Mouse (Mus musculus): ENCODE results near the gene Shank1.

The Shank1 gene

DNA sequence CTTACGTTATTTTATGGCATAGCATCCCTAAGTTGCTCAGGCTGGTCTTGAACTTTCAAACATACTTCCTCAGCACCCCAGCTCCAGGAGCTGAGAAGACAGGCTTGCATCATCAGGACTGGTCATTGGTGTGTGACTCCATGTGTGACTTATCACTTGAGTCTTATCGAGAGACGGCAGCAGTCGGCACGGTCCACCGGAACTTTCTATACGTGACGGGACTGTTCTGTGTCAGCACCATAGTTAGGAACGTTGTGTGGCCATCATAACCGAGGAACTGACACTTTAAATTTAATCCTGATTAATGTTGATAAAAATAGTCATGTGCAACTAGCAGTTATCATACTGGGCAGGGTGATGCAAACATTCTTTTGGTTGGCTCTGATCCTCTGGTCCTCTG, 31.1 kb downstream of the Shank1 start:
- no peak for DNase-seq (ENCODE audit: low spot score)

DNA sequence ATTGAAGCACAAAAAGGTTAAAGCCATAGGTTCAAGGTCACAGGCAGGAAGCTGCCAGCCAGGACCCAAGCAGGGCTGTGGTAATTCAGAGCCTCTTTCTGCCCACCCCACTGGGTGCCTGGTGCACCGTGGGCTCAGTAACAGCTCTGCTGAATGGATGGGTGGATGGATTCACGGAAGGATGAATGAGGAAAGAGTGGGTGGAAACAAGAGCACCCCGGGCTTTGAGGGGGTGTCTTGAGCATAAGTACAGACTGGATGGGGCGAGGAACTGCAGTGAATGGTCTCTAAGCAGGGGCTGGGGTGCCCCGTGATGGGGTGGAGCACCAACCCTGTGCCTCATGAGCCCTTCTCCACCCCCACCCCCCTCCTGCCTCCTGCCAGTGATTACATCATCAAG, 31.7 kb downstream of the Shank1 start:
- DNase-seq (ENCODE audit: low spot score), result no peak

DNA sequence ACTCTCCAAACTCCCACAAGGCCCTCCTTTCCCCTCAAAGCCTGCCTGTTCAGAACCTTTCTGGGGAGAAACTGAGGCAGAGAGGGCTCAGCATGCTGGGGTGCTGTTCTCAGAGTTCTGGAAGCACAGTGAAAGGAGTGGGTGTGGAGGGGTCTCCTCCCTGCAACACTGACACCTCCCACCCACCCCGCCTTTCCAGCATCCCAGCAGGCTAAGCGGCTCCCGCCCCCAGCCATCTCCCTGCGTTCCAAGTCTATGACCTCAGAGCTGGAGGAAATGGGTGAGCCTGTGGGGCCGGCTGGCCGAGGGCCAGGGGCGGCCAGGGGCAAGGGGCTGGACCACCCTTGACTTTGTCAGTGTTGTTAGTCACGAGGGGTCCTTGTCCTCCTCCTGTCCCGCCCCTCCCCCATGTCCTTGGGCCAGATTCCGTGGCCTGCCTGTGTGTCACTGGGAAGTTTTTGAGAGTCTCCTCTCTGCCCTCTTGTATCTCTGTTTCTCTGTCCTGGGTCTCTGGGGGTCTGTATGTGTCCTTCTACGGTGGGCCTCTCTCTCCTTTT, 33.5 kb downstream of the Shank1 start:
- DNase-seq (ENCODE audit: low spot score), result no peak

DNA sequence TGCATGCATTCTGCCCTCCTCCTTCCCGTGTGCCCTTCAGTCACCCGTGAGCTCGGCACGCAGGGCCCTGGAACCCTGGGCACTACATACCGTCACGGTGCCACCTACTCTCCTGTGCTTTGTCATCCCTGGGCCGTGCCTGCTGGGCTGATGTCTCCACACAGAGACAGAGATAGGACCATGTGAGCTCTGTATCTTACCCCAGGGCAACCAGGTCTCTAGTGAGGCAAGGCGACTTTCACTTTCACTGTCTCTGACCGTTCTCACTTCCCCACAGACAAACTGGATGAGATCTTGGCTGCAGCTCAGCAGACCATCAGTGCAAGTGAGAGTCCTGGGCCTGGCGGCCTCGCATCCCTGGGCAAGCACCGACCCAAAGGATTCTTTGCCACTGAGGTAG, 34.6 kb downstream of the Shank1 start:
- DNase-seq (ENCODE audit: low spot score), result no peak

DNA sequence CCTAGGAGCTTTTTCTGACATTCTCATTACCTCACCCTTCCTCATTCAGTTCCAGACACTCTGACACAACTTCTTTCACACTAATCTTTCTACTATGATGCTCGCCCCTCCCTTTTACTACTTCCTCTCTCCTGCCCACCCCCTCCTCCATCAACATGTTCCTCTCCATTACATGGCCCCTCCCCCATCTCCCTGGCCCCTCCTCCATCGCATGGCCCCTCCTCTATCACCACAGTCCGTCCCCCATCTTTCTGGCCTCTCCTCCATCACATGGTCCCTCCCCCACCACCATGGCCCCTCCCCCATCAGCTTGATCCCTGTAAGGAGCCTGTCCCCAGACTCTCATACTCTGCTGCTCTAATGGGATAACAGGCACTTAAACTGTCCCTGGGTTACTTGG, 39.0 kb downstream of the Shank1 start:
- DNase-seq (ENCODE audit: low spot score), result no peak

DNA sequence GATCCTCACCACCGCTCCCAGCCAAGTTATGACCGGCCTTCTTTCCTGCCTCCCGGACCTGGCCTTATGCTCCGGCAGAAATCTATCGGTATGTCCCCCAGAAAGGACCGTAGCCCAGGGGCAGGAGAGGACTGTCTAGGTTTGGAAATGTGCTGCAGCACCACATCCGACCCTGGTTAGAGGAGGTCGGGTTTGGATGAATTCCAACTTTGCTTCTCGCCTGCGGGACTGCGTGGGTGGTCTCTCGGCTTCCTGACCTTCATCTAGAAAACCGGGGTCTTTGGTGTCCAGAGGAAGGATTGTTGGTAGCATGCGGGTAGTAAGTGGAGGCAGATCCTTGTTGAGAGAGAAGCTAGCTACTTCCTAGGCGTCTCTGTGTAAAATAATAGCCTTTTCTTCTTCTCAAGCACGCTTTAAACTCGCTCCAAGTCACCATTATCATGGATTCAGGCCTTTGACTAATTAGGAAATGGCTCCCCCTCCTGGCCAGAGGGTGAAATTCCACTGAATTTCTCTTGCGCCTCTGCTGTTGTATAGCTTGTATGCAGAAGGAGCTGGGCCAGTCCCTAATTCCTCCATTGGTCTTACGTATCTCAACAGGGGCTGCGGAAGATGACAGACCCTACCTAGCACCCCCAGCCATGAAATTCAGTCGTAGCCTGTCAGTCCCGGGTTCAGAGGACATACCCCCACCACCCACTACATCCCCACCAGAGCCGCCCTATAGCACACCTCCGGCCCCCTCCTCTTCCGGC, 41.1 kb downstream of the Shank1 start:
- DNase-seq (ENCODE audit: low spot score), result peak; percentile 57

DNA sequence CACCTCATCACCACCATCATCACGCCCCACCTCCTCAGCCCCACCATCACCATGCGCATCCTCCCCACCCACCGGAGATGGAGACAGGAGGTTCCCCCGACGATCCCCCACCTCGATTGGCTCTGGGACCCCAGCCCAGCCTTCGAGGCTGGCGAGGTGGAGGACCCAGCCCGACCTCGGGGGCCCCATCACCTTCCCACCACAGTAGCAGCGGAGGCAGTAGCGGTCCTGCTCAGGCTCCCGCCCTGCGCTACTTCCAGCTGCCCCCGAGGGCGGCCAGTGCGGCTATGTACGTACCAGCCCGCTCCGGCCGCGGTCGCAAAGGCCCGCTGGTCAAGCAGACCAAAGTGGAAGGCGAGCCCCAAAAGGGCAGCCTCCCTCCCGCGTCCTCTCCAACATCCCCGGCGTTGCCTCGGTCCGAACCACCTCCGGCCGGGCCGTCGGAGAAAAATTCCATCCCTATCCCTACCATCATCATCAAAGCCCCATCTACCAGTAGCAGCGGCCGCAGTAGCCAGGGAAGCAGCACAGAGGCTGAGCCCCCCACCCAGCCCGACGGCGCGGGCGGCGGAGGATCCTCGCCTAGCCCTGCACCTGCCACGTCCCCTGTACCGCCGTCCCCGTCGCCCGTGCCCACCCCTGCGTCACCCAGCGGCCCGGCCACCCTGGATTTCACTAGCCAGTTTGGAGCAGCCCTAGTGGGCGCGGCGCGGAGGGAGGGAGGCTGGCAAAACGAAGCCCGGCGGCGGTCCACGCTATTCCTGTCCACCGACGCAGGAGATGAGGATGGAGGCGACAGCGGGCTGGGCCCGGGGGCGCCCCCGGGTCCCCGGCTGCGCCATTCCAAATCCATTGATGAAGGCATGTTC, 42.1 kb downstream of the Shank1 start:
- DNase-seq (ENCODE audit: low spot score), result no peak

DNA sequence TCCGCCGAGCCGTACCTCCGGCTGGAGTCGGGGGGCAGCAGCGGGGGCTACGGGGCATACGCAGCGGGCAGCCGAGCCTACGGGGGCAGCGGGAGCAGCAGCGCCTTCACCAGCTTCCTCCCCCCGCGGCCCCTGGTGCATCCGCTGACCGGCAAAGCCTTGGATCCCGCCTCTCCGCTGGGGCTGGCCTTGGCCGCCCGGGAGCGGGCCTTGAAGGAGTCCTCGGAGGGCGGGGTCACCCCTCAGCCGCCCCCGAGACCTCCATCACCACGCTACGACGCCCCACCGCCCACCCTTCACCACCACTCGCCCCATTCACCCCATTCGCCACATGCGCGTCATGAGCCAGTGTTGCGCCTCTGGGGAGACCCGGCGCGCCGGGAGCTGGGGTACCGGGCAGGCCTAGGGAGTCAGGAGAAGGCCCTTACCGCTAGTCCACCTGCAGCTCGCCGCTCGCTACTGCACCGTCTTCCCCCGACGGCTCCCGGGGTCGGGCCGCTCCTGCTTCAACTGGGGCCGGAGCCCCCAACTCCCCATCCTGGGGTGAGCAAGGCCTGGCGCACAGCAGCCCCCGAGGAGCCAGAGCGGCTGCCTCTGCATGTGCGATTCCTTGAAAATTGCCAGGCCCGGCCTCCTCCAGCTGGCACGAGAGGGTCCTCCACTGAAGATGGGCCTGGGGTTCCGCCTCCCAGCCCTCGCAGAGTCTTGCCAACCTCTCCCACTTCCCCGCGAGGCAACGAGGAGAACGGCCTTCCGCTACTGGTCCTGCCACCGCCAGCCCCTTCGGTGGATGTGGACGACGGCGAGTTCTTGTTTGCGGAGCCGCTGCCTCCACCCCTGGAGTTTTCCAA, 42.9 kb downstream of the Shank1 start:
- no peak for DNase-seq (ENCODE audit: low spot score)

DNA sequence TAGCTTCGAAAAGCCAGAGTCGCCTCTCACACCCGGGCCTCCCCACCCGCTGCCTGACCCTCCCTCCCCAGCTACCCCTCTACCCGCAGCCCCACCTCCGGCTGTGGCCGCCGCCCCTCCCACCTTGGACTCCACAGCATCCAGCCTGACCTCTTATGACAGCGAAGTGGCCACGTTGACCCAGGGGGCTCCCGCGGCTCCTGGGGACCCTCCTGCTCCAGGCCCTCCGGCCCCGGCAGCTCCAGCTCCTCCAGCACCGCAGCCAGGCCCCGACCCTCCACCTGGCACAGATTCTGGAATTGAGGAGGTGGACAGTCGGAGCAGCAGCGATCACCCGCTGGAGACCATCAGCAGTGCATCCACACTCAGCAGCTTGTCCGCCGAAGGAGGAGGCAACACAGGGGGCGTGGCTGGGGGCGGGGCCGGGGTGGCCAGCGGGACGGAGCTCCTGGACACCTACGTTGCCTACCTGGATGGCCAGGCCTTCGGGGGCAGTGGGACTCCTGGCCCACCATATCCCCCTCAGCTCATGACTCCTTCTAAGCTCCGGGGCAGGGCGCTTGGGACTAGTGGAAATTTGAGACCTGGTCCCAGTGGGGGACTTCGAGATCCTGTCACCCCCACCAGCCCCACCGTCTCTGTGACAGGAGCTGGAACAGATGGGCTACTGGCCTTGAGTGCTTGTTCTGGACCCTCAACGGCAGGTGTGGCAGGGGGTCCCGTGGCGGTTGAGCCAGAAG, 43.7 kb downstream of the Shank1 start:
- DNase-seq (ENCODE audit: low spot score), result no peak

DNA sequence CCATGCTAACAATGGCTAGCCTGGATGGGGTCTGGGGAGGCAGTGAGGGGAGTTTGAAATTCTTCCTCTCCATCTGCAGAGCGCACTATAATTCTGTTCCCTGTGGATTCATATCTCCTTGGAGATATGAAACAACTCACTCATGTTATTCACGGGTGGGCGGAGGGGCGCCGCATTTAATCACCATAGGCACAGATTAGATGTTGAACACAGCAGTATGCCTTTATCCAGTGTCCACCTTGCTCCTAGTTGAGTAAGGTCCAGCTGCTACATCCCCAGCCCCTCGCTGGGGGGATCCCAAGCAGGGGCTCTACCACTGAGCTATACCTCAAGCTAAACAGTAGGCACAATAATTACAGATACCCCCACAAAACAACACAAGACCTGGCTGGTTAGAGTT, 45.4 kb downstream of the Shank1 start:
- DNase-seq (ENCODE audit: low spot score), result no peak

DNA sequence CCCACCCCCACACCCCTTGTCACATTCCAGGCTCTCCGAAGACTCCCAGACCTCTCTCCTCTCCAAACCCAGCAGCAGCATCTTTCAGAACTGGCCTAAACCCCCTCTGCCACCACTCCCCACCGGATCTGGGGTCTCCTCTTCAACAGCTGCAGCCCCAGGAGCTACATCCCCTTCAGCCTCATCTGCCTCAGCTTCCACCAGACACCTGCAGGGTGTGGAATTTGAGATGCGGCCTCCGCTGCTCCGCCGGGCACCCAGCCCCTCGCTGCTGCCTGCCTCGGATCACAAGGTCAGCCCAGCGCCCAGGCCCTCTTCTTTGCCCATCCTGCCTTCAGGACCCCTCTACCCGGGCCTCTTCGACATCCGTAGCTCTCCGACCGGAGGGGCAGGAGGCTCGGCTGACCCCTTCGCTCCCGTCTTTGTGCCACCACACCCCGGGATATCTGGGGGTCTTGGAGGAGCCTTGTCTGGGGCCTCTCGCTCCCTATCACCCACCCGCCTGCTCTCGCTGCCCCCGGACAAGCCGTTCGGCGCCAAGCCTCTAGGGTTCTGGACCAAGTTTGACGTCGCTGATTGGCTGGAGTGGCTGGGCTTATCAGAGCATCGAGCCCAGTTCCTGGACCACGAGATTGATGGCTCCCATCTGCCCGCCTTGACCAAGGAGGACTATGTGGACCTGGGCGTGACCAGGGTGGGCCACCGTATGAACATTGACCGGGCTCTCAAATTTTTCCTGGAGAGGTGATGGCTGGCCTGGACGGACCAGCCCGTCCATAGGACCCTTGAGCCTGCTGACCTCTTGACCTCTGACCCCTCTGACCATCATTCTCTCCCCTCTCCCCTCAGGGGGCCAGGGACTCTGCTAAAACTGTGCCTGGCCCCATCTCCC, 46.8 kb downstream of the Shank1 start:
- no peak for DNase-seq (ENCODE audit: low spot score)

DNA sequence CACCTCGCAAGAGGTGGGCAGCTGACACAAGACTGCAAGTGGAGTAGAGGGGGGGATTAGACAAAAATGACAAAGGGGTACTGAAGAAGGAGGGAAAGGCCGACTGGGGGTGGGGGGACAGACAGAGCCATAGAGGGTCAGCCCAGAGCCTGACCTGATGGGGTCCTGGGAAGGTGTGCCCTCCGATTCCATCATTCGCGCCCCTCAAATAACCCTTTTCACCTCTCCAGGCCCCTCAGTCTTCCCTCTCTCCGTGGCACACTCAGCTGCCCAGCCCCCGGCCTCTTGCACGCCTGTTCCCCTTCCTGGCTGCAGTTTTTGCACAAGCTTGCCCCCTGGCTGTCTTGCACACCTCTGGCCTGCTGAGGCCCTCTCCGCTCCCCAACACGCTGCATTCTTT, 47.5 kb downstream of the Shank1 start:
- DNase-seq (ENCODE audit: low spot score), result no peak

DNA sequence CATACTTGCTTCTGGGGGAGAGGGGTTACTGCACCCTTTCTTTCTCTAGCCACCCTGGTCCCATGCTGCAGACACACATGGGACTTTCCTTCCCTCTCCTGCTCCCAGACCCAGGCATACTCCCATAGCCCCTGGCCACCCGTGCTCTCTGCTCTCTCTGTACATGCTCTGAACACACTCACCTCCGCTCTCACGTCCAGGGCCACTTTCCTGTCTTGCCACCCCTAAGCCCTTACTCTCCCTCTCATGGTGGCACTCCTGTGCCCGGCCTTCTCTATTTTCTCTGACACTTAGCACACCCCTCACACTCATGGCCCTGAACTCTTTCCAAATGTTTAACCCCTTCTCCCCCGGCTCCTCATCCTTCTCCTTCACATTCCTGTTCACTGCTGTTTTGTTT, 48.0 kb downstream of the Shank1 start:
- no peak for DNase-seq (ENCODE audit: low spot score)

DNA sequence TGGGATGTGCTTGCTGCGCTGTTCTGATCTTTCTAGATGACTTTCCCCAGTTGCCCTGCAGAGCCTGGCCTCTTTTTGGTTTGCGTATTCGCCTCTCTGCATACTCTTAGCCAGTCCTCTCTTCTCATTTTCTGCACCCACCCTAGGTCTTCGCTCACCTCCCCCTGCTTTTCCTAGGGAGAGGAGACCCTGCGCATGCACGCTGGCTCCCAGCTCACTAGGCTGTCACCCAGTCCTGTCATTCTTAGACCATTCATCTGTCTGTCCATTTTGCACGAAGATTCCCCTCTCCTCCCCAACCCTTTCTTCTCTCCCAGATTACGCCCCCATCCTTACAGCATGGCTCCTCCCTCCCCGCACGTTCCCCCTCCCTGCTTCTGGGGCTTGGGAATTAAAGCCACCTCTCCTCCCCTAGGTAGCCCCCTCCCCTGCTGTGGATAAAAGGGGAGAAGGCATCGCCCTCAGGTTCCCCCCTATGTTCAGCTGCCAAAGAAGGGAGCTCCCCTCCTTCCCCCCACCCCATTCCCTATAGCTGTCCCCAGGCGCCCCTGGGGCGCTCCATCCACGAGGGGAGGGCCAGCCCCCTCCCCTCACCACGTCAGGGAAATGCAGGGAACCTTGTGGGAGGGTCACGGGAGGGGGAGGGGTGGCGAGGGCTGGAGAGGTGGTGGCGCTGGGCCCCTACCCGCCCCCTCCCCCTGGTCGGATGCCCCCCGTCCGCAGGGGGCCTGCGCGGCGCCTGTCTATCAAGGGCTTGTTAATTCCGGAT, 49.0 kb downstream of the Shank1 start:
- DNase-seq (ENCODE audit: low spot score), result no peak

DNA sequence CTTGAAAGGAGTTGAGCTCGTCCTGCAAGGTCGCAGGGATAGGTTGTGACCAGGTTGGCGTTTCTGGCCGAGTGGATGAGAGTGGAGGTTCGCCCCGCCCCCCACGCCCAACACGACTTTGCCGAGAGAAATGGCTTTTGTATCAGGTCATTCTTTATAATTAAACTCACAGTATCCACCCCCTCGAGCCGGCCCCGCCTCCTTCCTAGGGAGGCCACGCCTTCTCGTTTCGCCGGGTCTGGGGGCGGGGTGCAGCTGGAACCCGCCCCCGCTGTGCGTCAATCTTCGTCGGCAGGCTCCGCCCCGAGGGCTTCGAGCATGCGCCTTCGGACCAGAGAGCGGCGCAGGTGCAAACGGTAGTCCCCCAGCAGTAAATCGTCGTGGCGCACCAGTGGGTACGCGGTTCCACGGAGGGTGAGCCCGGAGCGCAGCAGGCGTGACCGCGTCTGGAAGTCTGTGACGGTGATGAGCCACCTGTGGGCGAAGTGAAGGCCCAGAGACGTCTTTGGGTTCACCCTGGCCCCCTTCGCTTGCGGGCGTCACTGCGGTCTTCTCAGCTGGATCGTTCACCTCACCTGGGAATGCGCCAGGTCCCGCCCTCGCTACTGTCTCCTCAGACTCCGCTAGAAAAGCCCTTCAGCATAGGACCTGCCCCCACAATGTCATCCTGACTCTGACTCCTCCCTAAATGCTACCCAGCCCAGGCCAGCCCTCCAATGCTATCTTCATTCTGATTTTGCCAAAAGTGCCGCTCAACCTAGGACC, 50.0 kb downstream of the Shank1 start:
- peak; percentile 82 for DNase-seq (ENCODE audit: low spot score)

DNA sequence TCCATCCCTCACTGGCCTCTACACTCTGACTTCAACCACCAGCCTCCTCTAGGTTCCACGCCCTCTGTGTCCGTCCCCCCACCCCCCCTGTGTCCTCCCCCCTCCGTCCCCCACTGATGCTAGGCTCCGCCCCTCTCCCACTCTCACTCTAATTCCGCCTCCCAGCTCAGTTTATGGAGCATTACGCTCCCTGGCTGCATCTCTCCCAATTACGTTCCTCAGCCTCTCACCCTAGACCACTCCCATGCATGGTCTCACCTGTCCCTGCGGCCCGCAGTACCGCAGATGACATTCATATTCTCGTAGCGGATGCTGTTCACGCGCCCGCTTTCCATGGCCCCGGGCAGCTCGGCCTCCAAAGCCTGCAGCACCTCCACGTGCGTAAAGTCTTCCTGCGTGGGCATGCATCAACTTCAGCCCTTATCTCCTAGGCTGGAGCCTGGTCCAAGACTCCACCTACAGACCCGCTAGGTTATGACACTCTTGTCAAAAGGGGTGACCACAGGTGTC, 50.8 kb downstream of the Shank1 start:
- no peak for DNase-seq (ENCODE audit: low spot score)

DNA sequence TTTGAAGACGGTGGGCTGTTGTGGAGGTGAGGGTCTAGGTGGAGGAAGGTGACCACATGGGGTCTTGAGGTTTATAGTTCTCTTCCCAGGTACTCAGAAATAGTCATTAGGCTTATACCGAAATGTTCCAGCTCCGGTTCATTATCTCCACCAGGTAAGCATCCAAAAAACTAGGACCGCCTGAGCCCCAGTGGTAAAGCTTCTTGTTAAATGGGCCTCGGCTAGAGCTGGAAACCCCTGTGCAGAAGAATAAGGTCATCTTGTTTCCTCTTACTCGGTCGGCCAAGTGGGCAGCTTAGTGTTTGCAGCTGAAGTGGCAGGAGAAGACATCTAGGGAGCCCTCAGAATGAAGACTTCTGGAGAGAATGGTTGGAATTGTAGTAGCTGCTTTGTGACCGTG, 62.6 kb downstream of the Shank1 start:
- DNase-seq (ENCODE audit: low spot score), result no peak

DNA sequence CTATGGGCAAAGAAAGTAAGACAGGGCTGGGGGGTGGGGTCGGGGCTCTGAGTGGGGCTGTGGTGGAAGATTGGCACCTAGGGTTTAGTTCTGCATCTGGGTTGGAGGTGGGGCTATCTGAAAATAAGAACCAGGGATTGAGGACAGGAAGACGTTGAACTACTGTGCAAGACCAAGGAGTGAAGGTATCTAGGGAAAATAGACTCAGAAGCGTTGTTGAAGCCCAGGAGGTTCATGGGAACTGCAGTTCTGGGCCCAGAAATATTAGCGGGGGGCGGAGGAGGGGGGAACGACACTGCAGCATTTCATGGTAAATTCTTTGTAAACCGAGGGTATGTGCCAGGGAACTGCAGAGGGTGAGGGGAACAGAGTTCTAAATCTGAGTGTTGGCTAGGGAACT, 63.4 kb downstream of the Shank1 start:
- no peak for DNase-seq (ENCODE audit: low spot score)

All from yolk sac, embryonic 10.5 days (tissue).